Mouse (Mus musculus) neural tube, embryonic 10.5 days (tissue): Measurements from ENCODE around the gene Nedd9.

Source experiments
- DNase-seq: peaks from one replicate; pipeline ENCODE4 v3.0.0-alpha.2; 2017; ENCODE audit warnings: low spot score; ENCODE audit errors: extremely low spot score

The Nedd9 gene

DNA sequence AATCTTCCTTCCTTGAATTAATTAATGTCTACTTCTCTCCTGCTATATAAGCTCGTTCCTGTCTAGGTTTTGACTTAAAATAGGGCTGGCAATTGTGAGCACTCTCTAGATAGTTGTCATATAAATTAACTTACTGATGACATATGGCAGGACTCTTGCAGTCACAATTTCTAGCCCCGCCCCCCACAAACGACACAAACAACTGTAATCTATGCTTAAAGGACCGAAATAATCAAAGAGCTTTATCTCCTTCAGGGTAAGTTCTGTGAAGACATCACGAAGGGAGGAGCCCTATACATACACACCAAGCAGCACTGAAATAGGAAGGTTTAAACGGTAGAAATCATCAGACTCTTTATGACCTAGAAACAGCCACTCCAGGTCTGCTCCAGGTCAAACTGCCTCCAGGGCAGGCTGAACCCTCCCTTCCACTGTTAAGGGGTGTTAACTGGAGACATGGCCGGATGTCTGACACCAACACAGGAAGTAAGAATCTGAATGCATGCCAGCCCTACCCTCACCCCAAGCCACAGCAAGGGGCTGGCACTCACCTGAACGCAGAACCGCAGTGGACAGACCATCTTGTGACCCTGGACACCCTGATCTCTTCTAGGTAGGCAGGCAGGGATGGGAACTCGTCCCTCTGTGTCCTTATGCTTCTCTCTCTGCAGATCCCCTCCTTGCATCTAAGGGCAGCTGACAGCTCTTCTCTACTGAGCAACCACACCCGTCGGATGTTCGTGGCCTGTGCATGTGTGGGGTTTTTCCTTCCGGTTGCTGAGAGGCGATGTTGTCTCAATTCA lies at the start of gene Nedd9:
Gene Nedd9 (minus strand): TSS at position 757 of the 803 bp plus-strand sequence.
- no peak for DNase-seq

DNA sequence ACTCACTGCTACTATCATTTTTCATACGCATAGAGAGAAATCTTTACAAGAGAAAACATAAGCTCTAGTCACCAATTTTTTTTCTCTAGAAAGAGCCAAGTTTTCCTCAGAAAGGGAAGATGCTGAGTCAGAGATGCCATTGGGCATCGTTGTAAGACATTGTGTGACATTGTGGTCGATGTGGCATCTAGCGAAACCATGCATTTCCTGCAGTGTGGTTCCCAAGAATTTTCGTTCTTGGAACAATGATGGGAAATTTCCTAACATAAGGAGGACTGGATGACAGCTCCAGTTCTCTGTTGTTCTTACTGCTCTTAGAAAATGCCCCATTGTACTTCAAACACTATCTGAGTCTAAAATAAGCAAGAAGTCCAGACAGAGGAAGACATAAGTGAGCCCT lies 45.5 kb upstream of the Nedd9 start:
- no peak for DNase-seq

DNA sequence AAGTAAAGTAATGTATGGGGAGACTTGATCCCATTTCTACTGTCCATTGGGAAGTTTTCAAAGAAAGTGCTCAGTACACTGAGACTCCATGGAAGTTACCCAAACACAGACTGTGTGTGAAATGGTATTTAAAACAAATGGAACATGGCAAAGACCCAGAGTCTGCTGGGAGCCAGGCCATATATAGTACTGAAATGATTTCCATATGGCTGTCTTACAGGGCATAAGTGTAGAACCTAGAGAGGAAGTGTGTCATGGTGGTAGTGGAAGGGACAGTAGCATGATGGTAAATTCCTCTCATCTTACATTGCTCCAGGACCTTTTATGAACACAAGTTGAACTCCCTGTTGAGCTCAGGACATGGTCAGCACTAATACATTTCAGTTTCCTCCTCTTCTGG lies 43.2 kb upstream of the Nedd9 start:
- no peak for DNase-seq

DNA sequence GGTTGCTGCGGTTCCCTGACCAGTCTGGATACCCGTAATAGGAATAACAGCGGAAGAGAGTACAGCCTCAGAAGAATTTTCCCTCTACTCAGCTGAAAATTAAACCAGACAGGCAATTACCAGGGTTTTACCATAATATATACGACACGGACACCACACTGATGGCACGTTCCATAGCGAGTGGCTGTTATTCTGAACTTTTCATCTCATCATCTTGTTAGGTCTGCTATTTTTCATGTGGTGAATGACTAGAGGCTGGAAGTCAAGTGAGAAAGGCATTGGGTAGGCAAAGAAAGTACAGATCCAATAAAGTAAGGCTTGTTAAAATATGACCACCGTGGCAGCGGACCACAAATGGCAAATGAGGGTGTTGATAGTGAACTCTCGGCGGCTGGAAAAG lies 37.0 kb upstream of the Nedd9 start:
- DNase-seq = no peak

DNA sequence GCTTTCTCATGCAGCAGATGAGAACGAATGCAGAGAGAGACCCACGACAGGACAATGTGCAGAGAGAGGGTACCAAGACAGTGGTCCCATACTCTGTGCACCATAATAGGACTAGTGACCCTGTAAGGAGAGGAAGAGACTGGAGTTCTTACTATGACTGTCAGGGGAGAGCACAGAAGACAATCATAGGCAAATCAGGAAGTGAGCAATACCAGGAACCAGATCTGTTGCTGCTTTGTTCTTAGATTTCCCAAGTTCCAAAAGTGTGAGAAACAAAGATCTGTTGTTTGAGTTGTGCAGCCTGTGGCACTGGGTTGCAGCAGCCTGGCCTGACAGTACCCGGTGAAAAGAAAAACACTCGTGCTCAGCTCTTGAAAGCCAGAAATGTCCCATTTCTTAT lies 34.1 kb upstream of the Nedd9 start:
- DNase-seq = no peak

DNA sequence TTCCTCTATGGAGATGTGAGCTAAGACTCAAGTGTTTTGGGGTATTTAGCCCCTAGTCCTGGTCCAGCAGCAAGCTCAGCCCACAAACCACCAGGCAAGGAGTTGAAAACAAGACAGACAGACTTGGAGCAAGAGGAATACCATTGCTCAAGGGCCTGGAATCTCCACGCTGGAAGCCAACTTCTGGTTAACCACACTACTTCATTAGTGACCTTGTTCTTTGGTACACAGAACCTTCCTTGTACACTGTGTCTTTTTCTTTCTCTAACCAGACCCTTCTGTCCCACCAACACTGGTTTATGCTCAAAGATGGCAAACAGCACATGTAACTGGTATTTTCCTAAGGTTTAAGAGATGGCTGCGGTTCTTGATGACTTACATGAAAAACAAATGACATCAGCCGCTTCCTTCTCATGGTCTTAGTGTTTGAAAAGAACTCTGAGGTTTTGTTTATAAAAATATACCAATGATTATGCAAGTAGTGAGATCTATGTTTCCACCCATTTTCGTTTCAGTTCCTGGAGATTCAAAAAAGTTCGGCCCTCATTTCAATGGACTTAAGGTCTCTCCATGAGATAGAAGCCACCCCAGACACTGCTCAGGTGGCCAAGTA lies 33.5 kb upstream of the Nedd9 start:
- DNase-seq = no peak

DNA sequence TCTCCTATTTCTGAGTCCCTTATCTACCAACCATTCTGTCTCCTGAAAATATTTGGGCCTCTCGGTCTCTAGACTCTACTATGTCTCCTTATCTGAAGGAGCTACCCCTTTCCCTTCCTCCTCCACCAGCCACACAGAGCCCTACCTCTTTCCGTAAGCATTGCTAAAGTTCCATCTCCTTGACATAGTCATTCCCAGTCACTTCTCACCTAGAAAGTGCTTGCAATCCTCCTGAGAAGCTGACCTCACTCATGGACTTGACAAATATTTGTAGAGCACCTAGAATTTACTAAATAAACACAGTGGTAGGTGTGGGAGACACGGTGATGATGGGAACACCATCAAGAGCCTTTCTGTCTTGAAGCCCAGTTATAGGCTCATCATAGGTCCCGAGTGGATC lies 32.6 kb upstream of the Nedd9 start:
- no peak for DNase-seq

DNA sequence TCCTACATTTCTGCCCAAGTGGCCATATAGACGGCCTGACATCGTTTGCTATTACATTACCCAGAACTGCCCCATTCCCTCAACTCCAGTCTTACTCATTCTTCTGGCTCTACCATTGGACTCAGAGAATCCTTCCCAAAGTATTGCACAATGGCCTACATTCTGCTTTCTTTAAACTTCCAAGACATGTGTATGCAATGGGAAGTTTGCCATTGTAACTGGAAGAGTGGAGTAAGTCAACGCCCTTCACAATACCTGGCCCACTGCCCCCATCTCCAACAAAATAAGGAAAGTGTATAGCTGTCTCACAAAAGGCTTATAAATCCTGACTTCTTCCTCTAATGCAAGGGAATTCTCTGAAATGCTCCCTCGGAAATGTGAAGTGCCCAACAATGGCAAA lies 30.0 kb upstream of the Nedd9 start:
- DNase-seq = no peak

DNA sequence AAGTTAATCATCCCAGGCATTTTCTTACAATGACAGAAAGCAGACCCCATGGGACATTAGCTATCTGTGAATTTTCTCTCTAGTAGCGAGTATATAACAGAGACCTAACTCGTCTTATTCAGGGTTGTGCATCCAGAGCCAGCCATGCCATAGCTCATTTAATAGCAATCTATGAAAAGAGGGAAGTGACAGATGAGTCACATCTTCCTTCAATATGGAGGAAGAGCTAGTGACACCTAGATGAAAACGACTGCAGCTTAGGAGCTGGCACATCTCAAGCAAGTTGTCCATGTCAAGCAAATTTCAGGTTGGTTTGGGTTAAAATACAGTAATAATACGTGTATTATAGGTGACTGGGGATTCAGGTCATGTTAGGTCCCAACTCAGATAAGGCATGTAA lies 28.6 kb upstream of the Nedd9 start:
- DNase-seq = no peak

DNA sequence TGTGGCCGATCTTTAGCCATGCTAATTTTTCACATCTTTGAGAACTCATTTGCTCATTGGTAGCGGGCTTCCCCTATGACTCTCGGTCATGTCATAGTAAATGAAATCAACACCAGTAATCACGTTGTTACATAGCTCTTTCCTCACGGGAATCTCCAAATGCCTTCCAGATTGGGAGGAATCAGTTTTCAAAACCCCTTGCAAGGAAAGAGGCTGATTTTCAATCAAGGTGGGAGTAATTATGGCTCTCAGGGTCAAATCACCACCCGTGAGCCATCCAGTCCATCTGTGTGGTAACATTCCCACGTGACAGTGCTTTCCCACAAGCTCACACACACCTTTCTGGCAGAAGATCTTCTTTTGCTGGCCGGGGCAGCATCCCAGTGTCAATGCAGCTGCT lies 27.8 kb upstream of the Nedd9 start:
- DNase-seq = peak; percentile 33

DNA sequence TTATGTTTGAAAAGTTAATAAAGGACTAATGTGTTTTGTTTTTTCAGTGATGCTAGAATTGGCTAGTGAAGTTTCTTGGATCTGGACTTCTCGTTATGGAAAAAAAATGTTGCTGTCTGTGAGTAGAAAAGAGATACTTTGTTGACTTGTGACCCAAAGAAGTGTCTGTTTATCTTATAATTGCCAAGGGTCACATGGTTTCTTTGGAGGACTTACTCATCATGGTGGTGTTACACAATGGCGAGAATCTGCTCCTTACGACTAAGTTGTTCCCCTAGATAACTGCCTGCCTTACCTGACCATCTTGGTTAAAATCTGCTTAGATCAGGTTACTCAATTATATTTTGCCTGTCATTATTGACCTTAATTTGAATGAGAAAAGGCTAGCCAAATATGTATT lies 26.3 kb upstream of the Nedd9 start:
- DNase-seq = no peak

DNA sequence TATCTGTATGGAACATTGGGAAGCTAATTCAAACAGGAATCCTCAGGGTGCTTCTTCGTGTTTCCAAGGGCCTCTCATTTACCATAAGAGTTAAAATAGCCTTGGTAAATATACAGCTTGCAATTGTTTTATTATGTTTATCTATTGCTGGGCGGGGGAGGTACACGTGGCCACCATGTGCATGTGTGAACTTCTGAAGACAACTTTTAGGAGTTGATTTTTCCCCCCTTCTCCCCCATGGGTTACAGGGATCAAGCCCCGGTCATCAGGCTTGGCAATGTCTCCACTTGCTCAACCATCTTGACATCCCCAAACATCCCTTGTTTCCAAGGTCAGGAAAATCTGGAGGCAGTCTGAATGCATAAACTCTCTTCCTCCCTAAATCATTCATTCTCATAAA lies 25.1 kb upstream of the Nedd9 start:
- no peak for DNase-seq

DNA sequence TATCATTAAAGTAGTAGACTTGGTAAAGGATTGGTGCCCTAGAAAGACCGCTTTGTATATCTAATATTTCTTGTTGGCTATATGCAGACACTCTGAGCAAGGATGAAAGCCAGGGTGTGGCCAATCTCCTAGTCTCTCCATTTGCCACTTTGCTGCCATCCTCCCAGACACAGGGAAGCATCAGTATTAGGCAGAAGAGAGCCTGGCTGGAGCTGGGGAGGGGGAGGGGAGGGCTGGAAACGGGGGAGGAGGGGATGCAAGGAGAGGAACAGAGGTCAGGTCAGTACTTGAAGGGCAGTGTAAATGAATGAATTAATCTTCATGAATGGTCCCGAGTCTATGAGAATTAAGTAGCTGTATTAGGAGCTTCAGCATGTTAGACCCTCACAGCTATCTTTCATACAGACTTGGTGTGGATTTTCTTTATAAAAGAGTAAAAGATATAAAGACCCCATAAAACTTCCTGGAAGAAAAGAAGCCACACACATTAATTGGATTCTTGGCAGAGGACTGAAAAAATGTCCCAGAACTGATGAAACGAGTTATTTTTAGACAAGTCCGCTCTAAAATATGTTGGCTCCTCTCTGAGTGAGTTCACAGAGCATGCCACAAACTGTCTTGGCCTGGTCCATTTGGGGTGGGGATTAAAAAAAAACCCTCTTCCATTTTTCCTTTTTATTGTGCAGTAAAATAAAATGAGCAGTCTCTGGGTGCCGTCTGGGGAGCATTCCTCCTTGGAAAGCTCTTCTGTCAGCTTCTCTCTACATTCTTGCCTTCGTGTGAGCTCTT lies 23.7 kb upstream of the Nedd9 start:
- no peak for DNase-seq

DNA sequence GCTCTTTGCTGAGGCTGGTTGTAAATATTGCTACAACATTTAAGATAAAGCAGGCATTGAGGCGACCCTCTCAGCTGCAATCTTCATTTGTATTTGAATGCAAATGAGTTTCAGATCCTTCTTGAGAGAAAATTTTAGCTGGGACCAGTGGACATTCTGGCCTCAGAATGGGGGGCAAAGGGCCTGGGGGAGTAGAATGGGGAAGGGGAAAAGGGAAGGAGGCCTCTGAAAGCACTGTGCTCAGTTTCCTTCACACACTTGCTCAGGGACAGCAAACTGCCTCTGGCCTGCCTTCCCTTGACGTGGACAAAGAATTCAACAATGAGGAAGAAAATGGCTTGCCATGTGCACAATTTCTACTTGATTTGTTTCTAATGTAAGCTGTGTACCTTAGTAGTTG lies 18.4 kb upstream of the Nedd9 start:
- no peak for DNase-seq

DNA sequence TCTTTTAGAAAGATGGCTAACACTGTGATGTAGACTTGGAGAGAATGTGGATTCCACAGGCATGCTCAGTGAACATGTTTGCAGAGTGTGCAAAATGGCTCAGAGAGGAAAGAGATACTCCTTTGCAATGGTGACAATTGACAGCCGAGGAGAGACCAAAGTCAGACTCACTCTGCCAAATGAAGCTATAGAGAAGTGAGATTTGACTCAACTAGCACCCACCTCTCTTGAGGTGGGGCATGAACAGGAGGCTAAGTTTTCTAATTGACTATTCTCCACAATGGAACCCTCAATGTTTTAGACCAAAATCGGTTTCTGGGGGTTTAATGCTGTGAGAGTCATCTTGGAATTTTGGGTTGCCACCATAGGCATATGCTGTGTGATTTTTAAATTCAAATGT lies 17.8 kb upstream of the Nedd9 start:
- no peak for DNase-seq

DNA sequence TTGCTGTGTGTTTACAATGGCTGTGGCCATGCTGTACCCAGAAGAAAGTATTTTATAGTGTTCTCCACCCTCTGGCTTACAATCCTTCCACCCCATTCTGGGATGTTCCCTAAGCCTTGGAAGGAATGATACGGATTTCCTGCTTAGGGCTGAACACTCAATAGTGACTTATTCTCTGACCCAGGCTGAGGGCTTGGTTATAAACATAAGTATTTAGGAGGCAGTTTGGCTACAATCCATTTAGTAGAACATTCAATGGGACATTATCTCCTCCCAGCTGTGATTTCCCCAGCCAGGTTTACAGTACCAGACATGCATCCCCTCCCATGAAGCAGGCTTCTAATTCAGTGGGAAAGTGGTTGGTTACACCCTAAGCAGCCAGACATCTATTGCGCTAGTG lies 17.3 kb upstream of the Nedd9 start:
- no peak for DNase-seq

DNA sequence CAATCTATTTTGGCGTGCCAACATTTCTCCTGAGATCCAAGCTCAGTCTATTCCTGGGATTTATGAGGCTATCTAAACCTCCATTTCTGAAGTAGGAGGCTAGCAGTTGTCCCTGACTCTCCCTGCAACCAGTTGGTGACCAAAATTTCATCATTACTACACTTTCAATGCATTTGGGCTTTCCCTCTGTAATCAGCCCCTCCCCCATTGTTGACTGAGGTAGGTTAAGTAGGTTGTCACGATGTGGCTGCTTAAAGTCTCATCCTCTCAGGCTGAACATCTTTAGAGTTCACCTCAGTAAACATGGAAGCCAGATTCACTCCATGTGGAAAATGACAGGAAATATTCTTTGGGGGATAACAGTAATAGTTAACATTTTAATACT lies 15.7 kb upstream of the Nedd9 start:
- DNase-seq = no peak

DNA sequence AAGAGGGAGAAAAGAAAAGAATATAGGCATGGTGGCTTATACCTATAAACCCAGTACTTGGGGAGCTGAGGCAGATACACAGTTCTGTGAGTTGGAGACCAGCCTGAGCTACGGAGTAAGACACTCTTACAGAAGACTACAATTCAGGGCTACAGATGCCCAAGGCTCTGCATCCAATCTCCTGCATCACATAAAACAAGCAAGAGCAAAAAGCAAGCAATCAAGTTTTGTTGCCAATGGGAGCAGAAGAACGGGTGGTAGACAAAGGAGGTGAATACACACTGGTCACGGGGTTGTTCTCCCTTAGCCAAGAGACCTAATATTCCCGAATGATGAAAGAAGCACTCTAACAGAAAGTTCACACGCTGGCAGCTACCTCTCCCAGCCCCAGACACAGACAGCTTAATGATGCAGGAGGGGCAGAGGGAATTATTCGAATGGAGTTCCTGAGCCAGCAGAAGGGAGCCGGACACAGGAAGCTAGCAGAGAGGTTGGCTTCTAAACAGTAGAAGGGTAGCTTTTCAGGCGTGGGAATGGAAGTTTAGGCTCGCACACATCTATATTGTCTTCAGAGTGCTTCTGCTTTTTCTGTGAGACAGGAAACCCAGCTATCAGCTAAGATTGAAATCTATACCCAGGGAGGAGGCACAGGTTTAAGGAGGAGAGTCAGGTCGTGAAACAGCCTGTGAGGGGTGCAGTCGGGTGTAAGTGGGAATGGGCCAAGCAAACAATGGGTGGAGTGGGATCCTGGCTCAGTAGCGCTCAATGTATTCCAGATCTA lies 15.2 kb upstream of the Nedd9 start:
- no peak for DNase-seq

DNA sequence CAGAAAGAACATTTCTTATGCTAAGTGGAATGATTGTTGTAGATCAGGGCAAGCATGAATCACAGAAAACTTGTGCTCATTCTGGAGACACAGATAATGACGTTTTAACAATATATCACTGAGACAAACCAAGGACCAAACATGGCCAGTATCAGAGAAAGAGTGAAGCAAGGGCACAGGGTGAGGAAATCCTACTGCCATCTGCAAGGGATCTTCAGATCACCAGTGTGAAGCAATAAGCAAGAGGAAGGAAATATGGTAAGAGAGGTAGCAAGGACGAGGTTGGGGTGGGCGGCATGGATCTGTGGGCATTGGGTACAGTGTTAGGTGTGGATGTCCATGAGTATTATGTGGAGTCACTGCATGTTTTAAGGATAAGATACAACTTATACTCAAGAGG lies 13.6 kb upstream of the Nedd9 start:
- DNase-seq = no peak

DNA sequence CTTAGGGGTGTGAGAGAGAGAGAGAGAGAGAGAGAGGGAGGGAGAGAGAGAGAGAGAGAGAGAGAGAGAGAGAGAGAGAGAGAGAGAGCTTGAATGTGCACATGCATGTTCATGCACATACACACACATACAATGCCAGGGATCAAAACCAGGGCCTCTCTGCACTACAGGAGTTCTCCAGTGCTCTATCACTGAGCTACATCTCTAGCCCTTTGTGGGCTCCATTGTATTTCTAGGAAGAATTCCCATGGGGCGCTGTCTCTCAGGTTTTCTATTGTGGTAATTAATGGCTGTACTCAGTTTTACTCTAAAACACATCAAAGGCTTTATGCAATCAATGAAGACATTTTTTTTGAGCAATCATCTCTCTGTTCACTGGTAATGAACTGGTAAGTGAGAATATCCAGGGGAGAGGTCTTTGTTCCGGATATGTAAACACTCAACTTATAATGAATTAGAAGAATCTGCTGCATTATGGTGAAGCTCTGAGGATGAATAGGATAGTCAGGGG lies 11.5 kb upstream of the Nedd9 start:
- no peak for DNase-seq

DNA sequence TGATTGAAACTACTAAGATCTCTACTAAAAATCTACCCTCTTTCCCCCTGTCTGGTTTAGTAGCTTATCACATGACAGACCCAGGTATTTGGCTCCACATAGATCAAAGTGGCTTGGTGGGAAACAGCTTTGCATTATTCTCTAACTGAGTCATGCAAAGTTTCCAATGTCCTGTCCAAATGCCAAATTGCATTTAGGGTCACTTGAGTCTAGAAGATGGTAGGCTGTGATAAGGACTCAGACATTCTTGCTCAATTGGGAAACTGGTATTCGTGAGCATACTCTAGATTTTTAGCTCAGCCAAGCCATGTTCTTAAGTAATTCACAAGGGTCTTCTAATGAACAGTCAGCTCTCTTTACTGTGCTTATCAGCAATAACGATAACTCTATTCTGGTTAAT lies 7.5 kb upstream of the Nedd9 start:
- DNase-seq = no peak
